Mouse (Mus musculus): ENCODE data around the gene Mef2a.

Mef2a gene

DNA sequence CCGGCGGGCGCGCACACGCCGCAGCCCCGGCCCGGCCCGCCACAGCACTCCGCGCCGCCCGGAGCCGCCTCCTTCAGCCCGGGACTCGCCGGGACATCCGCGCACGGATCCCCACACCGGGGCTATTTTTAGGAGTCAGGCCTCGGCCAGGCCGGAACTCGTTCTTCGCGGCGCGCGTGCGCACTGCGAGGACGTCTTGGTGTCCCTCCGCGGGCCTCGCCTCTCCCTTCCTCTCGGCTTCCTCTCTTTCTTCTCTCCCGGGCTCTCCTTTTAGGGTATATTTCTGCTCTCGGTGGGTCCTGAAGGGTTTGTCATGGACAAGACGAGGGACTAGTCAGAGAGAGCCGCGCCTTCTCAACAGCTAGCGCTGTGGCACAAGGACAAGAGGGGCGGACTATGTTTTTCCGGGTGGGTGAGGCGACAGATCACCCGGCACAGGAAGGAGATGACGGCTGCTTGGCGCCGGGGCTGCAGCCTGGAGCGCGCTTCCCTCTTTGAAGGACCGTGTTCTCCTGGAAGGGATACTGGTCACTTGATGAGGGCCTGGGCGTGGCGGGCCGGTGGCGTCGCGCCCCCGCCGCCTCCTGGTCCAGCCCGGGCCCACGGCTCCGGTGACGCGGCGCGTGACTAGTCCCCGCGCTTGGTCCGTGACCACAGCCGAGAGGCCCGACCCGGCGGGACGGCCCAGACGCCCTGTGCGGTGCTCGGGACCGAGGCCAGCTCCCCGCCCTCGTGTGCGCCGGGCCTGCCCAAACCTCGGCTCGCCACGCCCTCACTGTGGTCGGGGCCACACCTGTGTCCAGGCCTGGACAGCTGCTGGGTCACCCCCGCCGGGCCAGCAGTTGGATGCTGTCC is at the start of gene Mef2a:
Gene Mef2a, minus strand, starts transcription at position 130 of the 855 bp plus-strand sequence.
- DNase-seq (ENCODE audit: low read depth, low spot score) = peak; percentile 75

- no peak for DNase-seq (ENCODE audit: low read depth, low spot score)
These were observed 49.0 kb upstream of the Mef2a start for GRCm38 (mm10) chr7:67421476-67422186.

- DNase-seq (ENCODE audit: low read depth, low spot score) = no peak
These were observed 48.4 kb upstream of the Mef2a start for GRCm38 (mm10) chr7:67421088-67421475.

- no peak for DNase-seq (ENCODE audit: low read depth, low spot score)
These were observed 47.1 kb upstream of the Mef2a start for GRCm38 (mm10) chr7:67419591-67420314.

GRCm38 (mm10) chr7:67418122-67418521 is 45.5 kb upstream of the Mef2a start:
- peak; percentile 20 for DNase-seq (ENCODE audit: low read depth, low spot score)

- DNase-seq (ENCODE audit: low read depth, low spot score) = no peak
These were observed 42.1 kb upstream of the Mef2a start for GRCm38 (mm10) chr7:67414766-67415165.

DNA sequence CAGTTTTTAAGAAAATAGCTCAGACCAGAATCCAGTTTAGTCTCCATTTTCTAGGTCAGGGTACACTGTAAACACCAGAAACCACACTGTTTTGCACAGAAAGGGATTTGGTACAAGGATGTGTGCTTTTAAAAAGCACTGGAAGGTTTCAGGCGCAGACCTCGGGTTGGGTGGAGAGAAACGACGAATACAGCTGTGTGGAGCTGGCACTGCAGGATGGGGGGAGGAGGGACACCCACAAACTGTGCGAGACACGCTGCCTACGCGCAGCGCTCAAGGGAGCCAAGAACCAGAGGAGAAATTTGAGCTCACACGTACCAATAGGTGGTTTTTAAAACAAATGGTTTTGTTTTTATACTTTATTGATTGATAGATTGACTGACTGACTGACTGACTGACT is 40.0 kb upstream of the Mef2a start:
- no peak for DNase-seq (ENCODE audit: low read depth, low spot score)

GRCm38 (mm10) chr7:67407019-67407418 is 34.4 kb upstream of the Mef2a start:
- no peak for DNase-seq (ENCODE audit: low read depth, low spot score)

- DNase-seq (ENCODE audit: low read depth, low spot score) = no peak
These were observed 31.5 kb upstream of the Mef2a start for GRCm38 (mm10) chr7:67404176-67404575.

DNA sequence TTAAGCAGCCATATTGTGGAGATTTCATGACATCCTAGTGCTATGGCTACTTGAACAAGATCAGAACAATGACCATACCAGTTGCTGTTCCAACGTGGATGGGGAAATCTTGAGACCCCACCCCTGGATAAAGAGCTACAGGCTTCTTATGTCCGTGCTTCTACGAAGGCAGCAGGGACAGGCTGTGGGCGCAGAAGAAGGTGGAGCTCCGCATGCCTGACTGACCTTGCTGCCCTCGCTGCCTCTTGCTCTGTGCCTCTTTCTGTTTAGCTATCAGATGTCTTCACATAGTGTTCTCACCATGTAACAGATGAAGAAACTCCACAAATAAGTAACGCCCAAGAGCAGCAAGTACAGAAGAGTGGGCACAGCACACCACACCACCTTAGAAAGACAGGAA is 29.7 kb upstream of the Mef2a start:
- no peak for DNase-seq (ENCODE audit: low read depth, low spot score)

DNA sequence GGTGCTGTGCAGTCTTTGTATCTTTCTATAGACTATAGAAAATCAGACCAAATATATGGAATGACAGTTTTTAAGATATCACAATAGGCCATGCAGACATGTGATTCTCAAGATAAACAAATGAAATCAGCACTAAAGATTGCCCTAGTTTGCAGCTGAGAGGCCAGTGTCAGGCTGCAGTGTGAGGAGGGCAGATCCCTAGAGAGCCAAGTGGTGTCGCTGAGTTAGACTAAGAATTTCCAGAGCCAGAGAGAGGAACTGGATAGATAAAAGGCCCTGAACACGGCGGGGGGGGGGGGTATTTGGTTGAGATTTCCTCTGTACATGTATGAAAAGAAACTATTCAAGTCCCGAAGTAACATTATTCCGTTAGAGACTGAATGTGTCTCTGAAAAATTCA is 28.7 kb upstream of the Mef2a start:
- no peak for DNase-seq (ENCODE audit: low read depth, low spot score)

GRCm38 (mm10) chr7:67390760-67391159 is 18.1 kb upstream of the Mef2a start:
- no peak for DNase-seq (ENCODE audit: low read depth, low spot score)

DNA sequence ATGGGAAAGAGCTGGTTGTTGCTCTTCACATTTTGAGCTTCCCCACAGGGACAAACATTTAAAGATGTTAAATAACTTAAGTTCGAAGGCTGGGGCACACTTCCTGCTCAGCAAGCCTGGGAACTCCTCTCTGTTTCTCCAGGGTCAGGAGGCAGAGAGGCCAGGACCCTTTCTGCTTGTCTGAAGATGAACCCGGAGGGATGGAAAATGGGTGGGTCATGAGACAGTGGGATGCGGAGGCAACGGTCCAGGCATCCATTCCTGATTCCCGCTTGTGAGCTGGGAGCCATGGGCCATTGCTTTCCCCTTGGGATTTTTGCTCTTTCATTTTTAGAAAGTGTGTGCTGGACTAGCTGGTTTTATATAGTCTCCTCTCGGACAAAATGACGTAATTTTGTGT is 17.4 kb upstream of the Mef2a start:
- DNase-seq (ENCODE audit: low read depth, low spot score) = no peak

DNA sequence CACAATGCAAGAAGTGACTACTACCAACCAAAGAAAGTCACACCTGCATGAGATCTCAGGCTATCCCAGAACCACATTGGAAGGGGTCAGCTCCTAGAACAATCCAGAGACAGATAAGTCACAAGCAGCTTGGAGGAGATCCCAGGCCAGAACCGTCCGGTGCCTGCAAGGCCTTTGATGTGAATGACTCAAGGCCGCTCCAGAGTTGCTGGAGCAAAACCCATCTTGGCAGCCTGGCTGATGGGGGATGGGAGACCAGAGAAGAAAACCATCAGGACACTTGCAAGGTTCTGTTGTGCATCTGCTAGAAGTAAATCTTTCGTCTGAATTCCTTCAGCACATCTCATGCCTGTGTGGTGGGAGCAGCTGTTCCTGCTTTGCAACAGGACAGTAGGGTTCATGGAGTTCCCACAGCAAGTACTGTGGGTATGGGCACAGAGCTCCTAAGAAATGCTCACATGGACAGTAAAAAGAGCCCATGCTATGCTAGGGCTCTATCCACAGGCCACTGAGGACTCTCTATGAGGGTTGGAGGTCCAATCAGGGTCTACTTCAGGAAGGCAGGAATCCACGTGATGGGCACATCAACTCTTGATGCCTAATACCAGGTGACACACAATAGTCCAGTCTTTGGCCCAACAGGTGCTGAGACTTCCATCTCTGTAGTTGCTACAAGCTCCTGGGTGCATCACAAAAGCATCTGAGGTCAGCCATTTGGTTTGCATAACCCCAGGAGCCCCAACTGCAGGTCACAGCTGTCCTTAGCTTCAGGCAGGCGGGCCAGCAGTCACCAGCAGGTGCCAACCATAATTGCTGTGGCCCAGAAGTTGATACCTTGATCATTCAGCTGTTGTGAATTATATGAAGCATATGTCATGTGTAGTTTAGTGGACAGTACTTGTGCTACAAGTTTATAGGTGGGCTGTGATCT is 12.5 kb upstream of the Mef2a start:
- DNase-seq (ENCODE audit: low read depth, low spot score) = no peak

DNA sequence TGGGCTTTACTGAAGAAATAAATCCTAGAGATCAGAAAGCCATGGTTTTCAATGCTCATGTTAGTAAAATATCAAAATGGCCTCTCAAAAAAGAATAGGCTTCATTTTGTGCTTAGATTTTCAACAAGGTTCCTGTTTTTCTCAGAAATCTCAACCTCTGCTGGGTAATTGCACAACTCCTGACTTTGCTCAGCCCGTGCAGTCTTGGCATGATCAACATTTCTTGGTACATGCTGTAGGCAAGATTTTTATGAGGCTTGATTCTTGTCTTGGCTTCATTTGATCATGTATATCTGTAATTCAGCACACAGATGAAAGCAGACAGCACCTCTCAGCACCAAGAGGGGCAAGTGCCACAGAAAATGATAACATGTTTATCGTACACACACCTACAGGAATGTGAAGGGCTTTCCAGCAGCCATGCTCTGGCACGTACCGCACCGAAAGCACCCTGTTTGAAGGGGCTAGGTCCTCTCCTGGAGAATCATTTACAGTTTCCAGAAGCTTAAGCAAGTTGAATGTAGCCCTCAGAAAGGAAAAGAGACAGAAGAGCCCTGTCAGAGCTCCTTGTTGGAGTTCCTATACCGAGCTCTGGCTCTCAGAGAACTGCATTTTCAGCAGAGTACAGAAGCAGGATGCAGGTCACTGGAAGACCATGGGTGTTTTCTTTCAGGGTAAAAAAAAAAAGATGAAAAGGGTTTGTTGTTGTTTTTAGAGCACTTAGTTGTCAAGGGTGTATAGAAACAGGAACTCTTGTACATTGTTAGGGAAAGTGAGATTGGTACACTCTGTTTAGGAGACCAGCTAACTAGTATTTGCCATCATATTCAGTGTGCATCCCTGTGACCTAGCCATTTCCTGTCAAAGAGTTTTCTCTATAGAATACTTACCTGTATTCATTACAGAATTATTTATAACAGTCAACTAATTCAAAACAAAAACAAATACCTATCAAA is 7.8 kb upstream of the Mef2a start:
- DNase-seq (ENCODE audit: low read depth, low spot score) = no peak

DNA sequence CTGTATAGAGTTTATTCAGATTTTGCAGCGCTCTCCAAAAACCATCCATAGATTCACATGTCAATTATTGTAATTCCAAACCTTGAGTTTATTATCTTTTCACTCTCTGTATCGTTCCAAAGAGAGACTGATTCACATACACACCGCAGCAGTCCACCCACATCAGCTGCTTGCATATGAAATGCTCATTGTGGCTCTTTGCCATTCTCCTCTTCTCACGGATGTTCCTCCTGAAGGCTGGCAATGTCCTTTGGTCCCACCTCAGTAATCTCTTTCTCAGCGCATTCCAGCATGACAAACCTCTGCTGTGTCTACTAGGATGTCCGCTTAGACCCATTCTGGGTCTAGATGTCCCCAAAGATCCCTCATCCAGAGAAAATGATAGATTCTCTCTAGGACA is 4.1 kb upstream of the Mef2a start:
- DNase-seq (ENCODE audit: low read depth, low spot score) = no peak

- DNase-seq (ENCODE audit: low read depth, low spot score) = no peak
These were observed 1.3 kb upstream of the Mef2a start for GRCm38 (mm10) chr7:67373975-67374374.

GRCm38 (mm10) chr7:67373584-67373960 is 914 bp upstream of the Mef2a start:
- no peak for DNase-seq (ENCODE audit: low read depth, low spot score)

GRCm38 (mm10) chr7:67371891-67372672 is 576 bp downstream of the Mef2a start:
- peak; percentile 13 for DNase-seq (ENCODE audit: low read depth, low spot score)
